Mouse (Mus musculus): ENCODE data around the gene Rab3gap2. TPM values are rescaled to one million over a fixed set of nuclear protein-coding genes. Genes with fewer than 3 reads are reported as not detected.
A peak's percentile ranks its signal among the peaks of the same experiment; 100 is the strongest.

The Rab3gap2 gene
- total RNA-seq, 2 experiments from 2014 or later: 21.5 to 22.7 TPM

GRCm38 (mm10) chr1:185331983-185332430 lies 128.1 kb downstream of the Rab3gap2 start, which contains the start of gene Bpnt1:
Gene Bpnt1 (plus strand): TSS chr1:185332149.
- peak; percentile 89 to 95 for DNase-seq

- no peak for DNase-seq
Measured at GRCm38 (mm10) chr1:185333651-185334050, 129.7 kb downstream of the Rab3gap2 start.

GRCm38 (mm10) chr1:185334136-185334535 lies 130.2 kb downstream of the Rab3gap2 start:
- no peak for DNase-seq

- DNase-seq: no peak
Measured at GRCm38 (mm10) chr1:185335231-185335765, 131.4 kb downstream of the Rab3gap2 start.

Small RNA genes within 50 kb of the gene (microRNA-seq; reads per million reads assigned to microRNA genes)
- gene Mir194-1 (11.8 to 29.4 reads per million in 2 experiments), gene Mir215 (8.7 to 80.5 reads per million in 2 experiments), gene Mir664 (199 to 203 reads per million in 2 experiments)

Other genes starting within 250 kb of the Rab3gap2 start
- 1 to 10 TPM; 8.7 to 8.8 TPM for gene Mark1, start 204.5 kb upstream of the Rab3gap2 start, total RNA-seq (2021)
- gene Iars2, start 125.3 kb downstream of the Rab3gap2 start, total RNA-seq (2021): 10 to 100 TPM; 74.5 to 85.3 TPM
- gene Bpnt1, start 128.0 kb downstream of the Rab3gap2 start, total RNA-seq (2021): 10 to 100 TPM; 27.8 to 28.1 TPM
- 10 to 100 TPM; 76.2 TPM for gene Eprs, start 158.9 kb downstream of the Rab3gap2 start, total RNA-seq (2021)

Data from heart, adult 18-20 months (tissue).